Comparison of ENCODE assay signal across 9 mouse cellular contexts in the genomic region with DNA sequence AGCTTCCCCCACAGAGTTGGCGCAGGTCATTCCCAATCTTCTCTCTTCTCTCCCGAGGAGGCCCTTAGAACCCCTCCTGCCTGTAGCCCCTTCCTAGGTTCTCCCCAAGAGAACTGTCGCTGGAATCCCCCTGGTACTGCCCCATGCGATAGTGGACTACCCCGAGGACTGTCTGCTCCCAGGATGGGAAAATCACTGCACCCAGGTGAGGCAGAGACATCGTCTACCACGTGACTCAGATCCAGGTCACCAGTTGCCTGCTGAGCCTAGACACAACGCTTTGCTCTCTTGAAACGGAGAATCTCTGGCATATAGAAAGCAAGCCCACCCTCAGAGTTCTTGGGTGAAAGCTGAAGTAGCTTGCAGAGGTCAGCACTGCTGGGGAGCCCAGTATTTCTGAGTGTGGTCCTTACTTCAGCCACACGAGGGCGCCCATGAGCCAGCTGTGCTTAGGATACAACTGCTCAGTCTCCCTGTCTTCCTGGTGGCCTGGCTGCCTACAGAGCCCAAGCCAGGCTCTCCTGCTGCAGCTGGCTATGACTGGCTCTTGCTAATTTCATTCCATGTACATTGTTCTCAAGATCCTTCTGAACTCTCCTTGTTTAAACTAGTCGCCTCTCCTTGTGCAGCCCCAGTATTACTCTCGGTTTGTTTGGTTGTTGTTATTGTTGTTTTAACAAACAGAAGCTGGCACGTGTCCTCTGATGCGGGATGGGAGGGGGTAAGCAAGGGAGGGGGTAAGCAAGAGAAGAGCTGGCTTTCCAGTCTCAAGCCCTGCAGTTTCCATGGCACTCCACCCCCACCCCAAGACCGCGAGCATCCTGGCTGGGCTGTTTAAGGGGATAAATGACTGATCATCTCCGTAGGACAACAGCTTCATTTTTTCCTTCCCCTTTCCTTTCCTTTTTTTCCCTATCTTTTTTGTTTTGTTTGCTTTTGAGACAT. TPM values are rescaled to one million over a fixed set of nuclear protein-coding genes. Genes with fewer than 3 reads are reported as not detected.
DNase-seq lines count a peak whose midpoint lies in the region; ATAC-seq and TF ChIP-seq lines count a peak whose summit lies in the region.
"Had no signal": no experiment of that assay in that cellular context is flagged by ENCODE, and none has a peak within 500 bp of the region (broad histone marks: within the 10 kb centered on the region; RNA-seq: fewer than 3 reads in every experiment).

No protein-coding gene starts in this region.

- peak; percentile 61 for ATAC-seq in megakaryocyte, adult 5-6 weeks (ENCODE audit: poor library complexity, severe bottlenecking)

- no peak overlapping the region for H3K4me3 ChIP-seq in left cerebral cortex, adult 2 months
- H3K4me3 ChIP-seq: myocyte had no signal

- H3K27ac ChIP-seq in left cerebral cortex, adult 2 months, result no peak overlapping the region

- intact Hi-C loops in left cerebral cortex, adult 2 months (cut with DNase I), result loop anchor here (1.0 kb wide), 1 partner anchor 157 kb away; no protein-coding TSS in a partner anchor

- peak; percentile 78 for DNase-seq in T-cell, adult 2 months (ENCODE audit: low spot score)
- peak; percentile 90 to 92 for DNase-seq in cerebellum, postnatal 4 days (ENCODE audit: low spot score in 2 of 2)
- DNase-seq in gastrocnemius, adult 8-10 months (ENCODE audit: low spot score in 2 of 2), result peak; percentile 62 to 67
- peak; percentile 93 for DNase-seq in induced T-regulatory cell, adult 2 months (ENCODE audit: low read depth)
- DNase-seq in left cerebral cortex, adult 2 months (ENCODE audit: extremely low spot score in 1 of 2, low spot score in 2 of 2), result peak; percentile 86 to 91
- peak; percentile 93 for DNase-seq in right cerebral cortex, adult 2 months (ENCODE audit: low spot score in 2 of 2)
- DNase-seq in urinary bladder, postnatal 25 days (ENCODE audit: low spot score), result peak; percentile 82

- TF ChIP-seq CTCF in left cerebral cortex, adult 2 months (IDR thresholded peaks at IDR 0.05), result peak; percentile 95

RNA-seq across cellular contexts. Expression of gene Cyth4, which starts 9.5 kb away (rescaled TPM):
- total RNA-seq in gastrocnemius, adult 8-10 months (2022), result 1 to 10 TPM in 2 of 4 experiments, under 1 TPM in 2; 0.80 to 1.9 (median 1.1) TPM
- total RNA-seq in left cerebral cortex, adult 2 months (2021), result 10 to 100 TPM; 10.0 to 10.3 TPM
- total RNA-seq in megakaryocyte, adult 5-6 weeks (2015), result 137 and 141 TPM in 2 replicates
- total RNA-seq in megakaryocyte, adult 5-6 weeks (2017), result 263 and 285 TPM in 2 replicates

RNA-seq across cellular contexts. Expression of gene Rac2, which starts 14.7 kb away (rescaled TPM):
- total RNA-seq in gastrocnemius, adult 8-10 months (2022), result 1 to 10 TPM in 2 of 4 experiments, not detected in 2; 1.1 to 1.3 TPM
- 1 to 10 TPM in 1 of 2 experiments, under 1 TPM in 1; 0.98 to 3.9 TPM for total RNA-seq in left cerebral cortex, adult 2 months (2021)
- 581 and 637 TPM in 2 replicates for total RNA-seq in megakaryocyte, adult 5-6 weeks (2015)
- 416 and 453 TPM in 2 replicates for total RNA-seq in megakaryocyte, adult 5-6 weeks (2017)

RNA-seq across cellular contexts. Expression of gene Sstr3, which starts 42.8 kb away (rescaled TPM):
- not detected for total RNA-seq in gastrocnemius, adult 8-10 months (2022)
- 10 to 100 TPM; 20.8 to 22.9 TPM for total RNA-seq in left cerebral cortex, adult 2 months (2021)
- total RNA-seq in megakaryocyte, adult 5-6 weeks (2015), result 0.02 TPM in 1 of 2 replicates, not detected in the other
- not detected in 2 replicates for total RNA-seq in megakaryocyte, adult 5-6 weeks (2017)

RNA-seq across cellular contexts. Expression of gene C1qtnf6, which starts 56.1 kb away (rescaled TPM):
- 1 to 10 TPM in 3 of 4 experiments, under 1 TPM in 1; 0.82 to 2.9 (median 1.6) TPM for total RNA-seq in gastrocnemius, adult 8-10 months (2022)
- 1 to 10 TPM; 1.3 to 1.6 TPM for total RNA-seq in left cerebral cortex, adult 2 months (2021)
- 2.4 and 2.7 TPM in 2 replicates for total RNA-seq in megakaryocyte, adult 5-6 weeks (2015)
- 0.89 TPM in 1 of 2 replicates, not detected in the other for total RNA-seq in megakaryocyte, adult 5-6 weeks (2017)

Comparison
In these comparisons a context has a peak if more than half of its experiments do, and no peak if none do; other contexts are left out.
1. RNA of gene Cyth4, which starts 9.5 kb away (total RNA-seq): 137 to 285 TPM in megakaryocyte, adult 5-6 weeks; 10.0 to 10.3 TPM in left cerebral cortex, adult 2 months and 0.80 to 1.9 TPM in gastrocnemius, adult 8-10 months; every median in the first group is over 10 times any median in the second.
2. RNA of gene Rac2, which starts 14.7 kb away (total RNA-seq): 416 to 637 TPM in megakaryocyte, adult 5-6 weeks; 0.98 to 3.9 TPM in left cerebral cortex, adult 2 months and 1.1 to 1.3 TPM in gastrocnemius, adult 8-10 months; every median in the first group is over 10 times any median in the second.
3. RNA of gene Sstr3, which starts 42.8 kb away (total RNA-seq): 20.8 to 22.9 TPM in left cerebral cortex, adult 2 months; not detected in gastrocnemius, adult 8-10 months and 0.02 TPM in megakaryocyte, adult 5-6 weeks; every median in the first group is over 10 times any median in the second.
4. Peak in every context shown above with its lines, with median percentiles within 50 percentile points of each other: DNase-seq.